Mouse (Mus musculus) ovary, postnatal 14 days (tissue): ENCODE measurements around the gene Baz2a.
A peak's percentile ranks its signal among the peaks of the same experiment; 100 is the strongest.
"Not testable (repeated sequence)": the region's sequence is repeated elsewhere in the genome, so short reads cannot be mapped to it uniquely, and the experiment has no call there.

Experiments
- DNase-seq: peaks from one replicate; pipeline ENCODE4 v3.0.0; 2022; ENCODE audit warnings: low spot score

Baz2a gene

DNA sequence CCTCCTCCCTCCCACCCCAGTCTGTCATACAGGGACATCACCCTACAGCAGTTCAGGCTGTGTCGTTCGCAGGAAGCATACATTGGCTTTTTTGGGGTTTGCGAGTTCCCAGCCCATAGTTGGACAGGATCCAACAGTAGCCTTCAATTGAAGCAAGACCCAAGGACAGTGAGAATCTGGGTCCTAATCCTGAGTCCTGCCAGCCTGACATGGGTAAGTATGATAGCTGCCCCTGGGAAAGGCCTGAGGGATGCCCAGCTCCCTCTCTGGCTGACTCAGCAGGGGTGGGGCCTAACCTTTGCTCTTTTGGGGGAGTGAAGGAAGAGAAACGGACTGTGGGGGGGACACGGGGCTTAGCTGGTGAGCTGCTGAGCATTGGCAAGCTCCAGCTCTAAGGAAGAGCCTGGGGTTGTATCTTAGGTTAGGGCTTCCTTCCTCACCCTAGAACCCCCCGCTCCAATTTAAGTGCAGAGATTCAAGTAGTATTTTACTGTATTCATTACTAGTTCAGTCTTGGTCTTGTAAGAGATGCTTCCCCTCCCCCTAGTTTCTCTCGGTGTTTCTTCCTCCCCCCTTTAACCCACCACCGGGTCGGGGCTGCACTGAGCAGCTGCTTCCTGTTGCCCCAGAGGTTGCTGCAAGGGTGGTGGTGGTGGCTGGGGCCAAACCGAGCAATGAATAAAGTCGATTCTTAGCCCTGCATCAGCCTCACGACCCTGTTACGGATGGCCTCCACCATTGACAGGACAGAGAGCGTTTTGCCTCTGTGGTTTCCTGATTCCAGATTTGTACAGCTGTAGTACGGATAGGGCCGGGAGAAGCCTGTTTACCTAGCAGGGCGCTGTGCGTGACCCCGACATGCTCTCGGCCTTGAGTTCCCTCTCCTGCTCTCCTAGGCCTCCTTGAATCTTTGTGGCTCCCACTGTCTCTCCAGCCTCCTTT, at the start of gene Baz2a:
TSS of gene Baz2a (plus strand) at position 14 of the 942 bp plus-strand sequence.
- DNase-seq: peak; percentile 34

GRCm38 (mm10) chr10:128041636-128042035, 49.7 kb upstream of the Baz2a start:
- no peak for DNase-seq

DNA sequence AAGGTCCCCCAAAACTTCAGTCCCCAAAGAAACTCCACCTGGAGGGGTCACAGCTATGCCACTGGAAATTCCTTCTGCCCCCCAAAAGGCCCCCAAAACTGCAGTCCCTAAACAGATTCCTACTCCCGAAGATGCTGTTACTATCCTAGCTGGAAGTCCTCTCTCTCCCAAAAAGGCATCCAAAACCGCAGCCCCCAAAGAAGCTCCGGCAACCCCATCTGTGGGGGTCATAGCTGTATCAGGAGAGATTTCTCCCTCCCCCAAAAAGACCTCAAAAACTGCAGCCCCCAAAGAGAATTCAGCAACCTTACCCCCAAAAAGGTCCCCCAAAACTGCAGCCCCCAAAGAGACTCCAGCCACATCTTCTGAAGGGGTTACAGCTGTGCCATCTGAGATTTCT, 48.9 kb upstream of the Baz2a start:
- DNase-seq: no peak

DNA sequence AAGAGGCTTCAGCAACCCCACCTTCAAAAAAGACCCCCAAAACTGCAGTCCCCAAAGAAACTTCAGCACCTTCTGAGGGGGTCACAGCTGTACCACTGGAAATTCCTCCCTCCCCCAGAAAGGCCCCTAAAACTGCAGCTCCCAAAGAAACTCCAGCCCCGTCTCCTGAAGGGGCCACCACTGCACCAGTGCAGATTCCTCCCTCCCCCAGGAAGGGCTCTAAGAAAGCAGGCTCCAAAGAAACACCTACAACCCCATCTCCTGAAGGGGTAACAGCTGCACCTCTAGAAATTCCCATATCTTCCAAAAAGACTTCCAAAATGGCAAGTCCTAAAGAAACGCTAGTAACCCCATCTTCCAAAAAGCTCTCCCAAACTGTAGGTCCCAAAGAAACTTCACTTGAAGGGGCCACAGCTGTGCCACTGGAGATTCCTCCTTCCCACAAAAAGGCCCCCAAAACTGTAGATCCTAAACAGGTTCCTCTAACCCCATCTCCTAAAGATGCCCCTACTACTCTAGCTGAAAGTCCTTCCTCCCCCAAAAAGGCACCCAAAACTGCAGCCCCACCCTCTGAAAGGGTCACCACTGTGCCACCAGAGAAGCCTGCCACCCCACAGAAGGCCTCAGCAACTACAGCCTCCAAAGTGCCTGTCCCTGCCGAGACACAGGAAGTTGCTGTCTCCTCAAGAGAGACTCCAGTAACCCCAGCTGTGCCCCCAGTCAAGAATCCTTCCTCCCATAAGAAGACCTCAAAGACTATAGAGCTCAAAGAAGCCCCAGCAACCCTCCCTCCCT, 48.1 kb upstream of the Baz2a start:
- DNase-seq: no peak

- DNase-seq: no peak
Observed at GRCm38 (mm10) chr10:128048157-128048556, 43.2 kb upstream of the Baz2a start.

DNA sequence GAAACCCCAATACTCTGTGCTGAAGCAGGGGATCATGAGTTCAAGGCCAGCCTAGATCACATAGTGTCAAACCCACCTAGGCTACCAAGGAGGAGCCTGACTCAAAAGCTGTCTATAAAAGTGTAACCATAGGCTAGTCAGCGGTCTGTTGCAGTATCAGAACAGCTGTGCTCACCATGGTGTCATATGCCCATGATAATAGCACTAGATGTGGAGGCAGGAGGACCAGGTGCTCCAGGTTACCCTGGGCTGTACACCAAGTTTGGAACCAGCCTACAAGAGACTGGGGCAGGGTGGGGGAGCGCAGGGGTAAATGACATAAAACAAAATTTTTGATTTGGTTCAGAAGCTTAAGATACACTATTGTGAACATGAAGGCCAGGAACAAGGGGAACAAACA, 41.6 kb upstream of the Baz2a start:
- DNase-seq: no peak

DNA sequence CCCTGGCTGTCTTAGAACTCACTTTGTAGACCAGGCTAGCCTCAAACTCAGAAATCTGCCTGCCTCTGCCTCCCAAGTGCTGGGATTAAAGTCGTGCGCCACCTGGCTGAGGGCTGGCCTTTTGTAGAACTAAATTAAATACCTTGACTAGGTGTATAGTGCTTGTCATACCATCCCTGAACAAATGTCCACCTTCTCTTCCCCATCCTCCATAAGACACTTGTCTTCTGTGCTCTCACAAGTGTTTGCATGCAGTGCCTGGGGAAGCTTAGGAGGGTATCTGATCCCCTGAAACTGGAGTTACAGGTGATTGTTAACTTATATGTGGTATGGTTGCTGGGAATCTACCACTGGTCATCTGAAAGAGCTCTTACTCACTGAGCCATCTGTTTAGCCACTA, 41.0 kb upstream of the Baz2a start:
- no peak for DNase-seq

DNA sequence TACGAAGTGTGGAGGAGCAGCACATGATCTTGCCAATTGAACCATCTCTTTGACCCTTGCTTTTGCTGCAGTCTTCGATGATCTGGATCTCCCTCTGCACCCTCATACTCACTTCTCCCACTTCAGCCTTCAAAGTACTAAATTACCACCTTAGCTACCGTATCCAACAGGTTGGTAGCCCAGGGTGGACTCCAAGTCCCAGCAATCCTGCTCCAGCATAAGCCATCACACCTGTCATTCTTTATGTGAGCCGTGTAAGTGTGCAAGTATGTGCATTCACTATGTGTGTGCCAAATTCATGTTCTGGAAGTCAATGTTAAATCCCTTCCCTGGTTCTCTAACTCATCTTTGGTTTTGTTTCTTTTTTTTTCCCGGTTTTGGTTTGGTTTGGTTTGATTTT, 39.8 kb upstream of the Baz2a start:
- no peak for DNase-seq

GRCm38 (mm10) chr10:128052136-128052535, 39.2 kb upstream of the Baz2a start:
- DNase-seq: not testable (repeated sequence)

DNA sequence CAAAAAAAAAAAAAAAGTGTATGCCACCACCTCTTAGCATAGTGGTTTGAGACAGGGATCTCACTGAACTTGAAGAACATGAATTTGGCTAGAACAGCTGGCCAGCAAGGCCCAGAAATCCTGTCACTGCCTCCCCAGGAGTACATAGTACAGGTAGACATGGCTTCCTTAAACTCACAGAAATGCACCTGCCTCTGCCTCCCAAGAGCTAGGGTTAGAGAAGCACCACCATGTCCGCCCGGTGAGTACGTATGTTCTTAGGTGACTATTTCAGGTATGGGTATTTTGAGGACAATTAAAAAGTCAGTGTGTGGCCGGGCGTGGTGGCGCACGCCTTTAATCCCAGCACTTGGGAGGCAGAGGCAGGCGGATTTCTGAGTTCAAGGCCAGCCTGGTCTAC, 38.4 kb upstream of the Baz2a start:
- no peak for DNase-seq

GRCm38 (mm10) chr10:128058184-128058583, 33.2 kb upstream of the Baz2a start:
- no peak for DNase-seq

DNA sequence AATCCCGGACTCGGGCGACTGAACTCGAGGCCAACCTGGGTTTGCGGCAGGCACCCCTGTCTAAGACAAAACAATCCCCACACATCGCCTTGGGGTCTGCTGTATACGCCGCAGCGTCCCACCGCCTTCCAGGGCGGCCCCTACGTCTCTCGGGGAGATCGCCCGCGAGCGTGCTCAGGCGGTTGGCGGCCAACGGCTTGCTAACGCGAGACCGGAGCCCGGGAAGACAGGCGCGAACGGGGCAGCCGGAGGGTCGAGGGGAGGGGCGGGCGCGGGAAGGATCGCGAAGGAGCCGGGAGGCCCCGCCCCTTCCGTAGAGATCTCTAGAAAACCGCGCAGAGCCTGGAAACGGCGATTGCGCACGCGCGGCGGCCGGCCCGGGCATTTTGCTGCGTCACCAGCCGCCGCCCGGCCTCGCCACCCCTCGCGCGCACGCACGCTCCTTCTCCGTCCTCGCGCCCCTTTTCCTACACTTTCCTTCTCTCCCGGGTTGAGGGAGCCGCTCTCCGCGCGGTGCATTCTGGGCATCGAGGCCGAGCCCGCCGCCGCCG, 32.7 kb upstream of the Baz2a start, which contains the start of gene Ptges3:
TSS of gene Ptges3 (plus strand) at position 354 of the 551 bp plus-strand sequence.
- DNase-seq: peak; percentile 97

- DNase-seq: peak; percentile 29
Observed at GRCm38 (mm10) chr10:128059207-128059981, 32.0 kb upstream of the Baz2a start.

DNA sequence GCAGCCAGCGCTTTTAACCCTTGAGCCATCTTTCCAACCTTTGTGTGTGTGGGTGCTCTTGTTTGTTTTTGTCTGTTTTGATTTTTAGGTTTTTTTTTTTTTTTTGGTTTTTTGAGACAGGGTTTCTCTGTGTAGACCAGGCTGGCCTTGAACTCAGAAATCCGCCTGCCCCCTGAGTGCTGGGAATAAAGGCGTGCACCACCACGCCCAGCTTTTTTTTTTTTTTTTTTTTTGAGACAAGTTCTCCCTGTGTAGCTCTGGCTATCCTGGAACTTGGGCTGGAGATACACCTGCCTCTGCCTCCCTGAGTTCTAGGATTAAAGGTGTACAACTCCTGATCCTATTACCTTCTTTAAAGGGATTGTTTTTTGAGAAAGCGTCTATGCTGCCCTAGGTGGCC, 30.3 kb upstream of the Baz2a start:
- DNase-seq: no peak

DNA sequence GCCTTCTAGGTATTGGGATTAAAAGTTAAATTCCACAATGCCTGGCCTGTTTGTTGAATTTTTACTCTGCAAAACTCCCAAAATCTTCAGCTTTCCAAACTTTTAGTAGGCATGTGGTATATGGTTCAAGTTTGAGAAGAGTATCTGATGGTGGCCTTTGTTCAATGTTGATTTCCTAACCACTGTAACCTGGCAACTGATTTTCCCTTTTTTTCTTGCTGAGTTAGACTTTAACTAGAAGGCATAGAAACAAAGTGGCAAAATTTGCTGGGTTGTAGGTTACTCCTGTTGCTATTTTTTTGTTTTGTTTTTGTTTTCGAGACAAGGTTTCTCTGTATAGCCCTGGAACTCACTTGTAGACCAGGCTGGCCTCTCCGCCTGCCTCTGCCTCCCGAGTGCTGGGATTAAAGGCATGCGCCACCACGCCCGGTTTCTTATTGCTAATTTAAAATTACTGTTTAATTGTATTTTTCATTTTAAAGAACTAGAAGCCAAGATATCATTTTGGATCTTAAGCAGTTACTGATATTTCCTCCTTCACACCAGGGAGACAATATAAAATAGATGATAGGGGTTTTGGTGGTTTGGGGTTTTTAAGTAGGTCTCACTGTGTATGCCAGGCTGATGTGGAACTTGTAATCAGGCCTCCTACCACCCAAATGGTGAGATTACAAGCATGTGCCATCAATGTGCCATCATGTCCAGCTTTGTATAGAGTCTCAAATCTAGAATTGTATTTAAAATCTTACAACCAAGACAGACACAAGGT, 29.0 kb upstream of the Baz2a start:
- DNase-seq: no peak

DNA sequence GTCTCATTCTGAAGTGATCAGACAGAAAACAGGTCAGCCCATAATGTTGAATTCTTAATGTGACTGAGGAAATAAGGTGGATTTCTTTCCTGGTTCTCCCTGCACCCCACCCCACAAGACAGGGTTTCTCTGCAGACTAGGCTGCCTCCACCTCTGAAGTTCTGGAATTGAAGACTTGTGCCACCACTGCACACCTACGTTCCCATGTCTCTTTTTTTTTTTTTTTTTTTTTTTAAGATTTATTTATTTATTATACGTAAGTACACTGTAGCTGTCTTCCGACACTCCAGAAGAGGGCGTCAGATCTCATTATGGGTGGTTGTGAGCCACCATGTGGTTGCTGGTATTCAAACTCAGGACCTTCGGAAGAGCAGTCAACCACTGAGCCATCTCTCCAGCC, 25.3 kb upstream of the Baz2a start:
- DNase-seq: no peak

- DNase-seq: no peak
Observed at GRCm38 (mm10) chr10:128069201-128069600, 22.2 kb upstream of the Baz2a start.

GRCm38 (mm10) chr10:128070432-128070831, 20.9 kb upstream of the Baz2a start:
- DNase-seq: not testable (repeated sequence)

DNA sequence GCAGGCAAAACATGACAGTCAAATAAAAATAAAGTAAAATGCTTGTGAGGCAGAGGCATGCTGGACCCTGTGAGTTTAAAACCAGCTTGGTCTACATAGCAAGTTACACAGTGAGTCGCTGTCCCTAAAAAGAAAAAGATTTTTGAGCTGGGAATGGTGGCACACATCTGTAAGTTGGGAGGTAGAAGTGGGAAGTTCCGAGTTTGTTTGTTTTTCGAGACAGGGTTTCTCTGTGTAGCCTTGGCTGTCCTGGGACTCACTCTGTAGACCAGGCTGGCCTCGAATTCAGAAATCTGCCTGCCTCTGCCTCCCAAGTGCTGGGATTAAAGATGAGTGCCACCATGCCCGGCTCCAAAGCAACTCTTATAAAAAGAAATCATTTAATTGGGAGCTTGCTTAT, 13.1 kb upstream of the Baz2a start:
- not testable (repeated sequence) for DNase-seq

DNA sequence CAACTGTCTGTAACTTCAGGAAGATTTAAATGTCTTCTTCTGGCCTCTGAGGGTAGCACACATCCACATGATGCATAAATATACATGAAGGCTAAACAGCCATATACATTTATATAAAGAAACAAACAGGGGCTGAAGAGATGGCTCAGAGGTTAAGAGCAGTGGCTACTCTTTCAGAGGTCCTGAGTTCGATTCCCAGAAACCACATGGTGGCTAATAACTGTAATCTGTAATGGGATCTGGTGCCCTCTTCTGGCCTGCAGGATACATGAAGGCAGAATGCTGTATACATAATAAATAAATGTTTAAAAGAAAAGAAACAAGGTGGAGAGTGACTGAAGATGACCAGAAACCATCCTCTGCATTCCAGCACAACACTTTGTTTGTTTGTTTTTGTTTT, 10.9 kb upstream of the Baz2a start:
- no peak for DNase-seq
